Mouse (Mus musculus) heart, postnatal 36 days (tissue): ENCODE measurements around the gene Lpcat2b. TPM values are rescaled to one million over a fixed set of nuclear protein-coding genes. Genes with fewer than 3 reads are reported as not detected.

Experiments
- DNase-seq, 2 experiments: peaks; one replicate each; pipeline ENCODE4 v3.0.0; 2021 to 2022
- intact Hi-C: fragments of 180-260 bp; cut with DNase I; formaldehyde crosslinking; loops from one replicate; pipeline ENCODE4 v1.15.1; 2025
- total RNA-seq, 2 experiments: library from RNA; stranded (reverse); gene quantifications; 2 replicates each; pipeline ENCODE4 v1.2.3; 2021

The Lpcat2b gene
- total RNA-seq, 2 experiments from 2014 or later = not detected

DNA sequence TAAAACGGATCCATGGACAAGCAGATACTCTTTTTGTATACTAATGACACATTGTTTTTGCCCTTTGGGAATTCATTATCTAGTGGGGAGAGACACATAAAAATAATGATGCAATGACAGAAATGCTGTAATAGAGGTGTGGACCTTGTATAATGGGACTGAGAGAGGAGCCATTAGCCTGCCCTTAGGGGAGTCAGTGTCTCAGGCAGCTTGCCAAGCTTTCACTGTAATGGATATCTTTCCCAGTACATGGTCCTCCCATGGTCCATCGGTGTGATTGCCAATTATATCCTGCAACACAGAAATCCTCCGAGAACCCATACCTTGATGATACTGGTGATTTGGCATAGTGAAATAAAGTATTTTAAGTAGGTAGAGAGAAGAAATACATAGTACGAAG, 12.9 kb downstream of the Lpcat2b start:
- DNase-seq = no peak
- intact Hi-C loops = no loop called here

DNA sequence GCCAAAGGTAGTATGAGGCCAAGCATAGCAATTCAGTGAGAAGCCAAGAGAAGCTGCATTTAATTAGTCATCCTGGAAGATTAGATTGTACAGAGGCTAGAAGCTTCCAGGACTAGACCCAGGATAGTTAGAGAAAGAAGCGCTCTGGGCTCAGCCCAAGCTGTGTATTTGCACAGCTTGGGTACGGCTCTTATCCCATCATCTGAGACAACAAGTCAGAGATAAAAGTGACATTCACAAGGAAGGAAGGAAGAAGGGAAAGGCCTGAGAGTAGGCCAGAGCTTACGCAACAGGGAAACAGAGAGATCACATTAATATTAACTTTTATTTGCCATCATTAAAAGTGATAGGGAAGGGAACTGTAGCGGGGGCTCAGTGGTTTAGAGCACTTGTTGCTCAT, 16.6 kb downstream of the Lpcat2b start:
- intact Hi-C loops = no loop called here
- DNase-seq = no peak

DNA sequence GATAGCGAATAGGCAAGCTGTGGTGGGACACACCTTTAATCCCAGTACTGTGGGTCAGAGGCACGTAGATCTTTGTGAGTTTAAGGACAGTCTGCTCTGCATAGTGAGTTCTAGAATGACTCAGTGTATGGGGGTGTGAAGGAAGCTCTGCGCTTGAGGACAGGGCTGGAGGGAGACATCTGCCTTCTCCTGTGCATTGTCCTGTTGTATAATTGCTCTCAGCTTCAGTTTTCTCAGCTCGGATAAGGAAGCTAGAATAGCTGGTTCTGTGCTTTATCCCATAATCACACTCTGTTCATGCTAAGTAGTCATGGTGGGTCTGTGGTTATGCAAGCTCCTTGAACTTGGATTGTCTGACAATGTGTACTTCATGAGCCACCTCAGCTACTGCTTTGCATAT, 17.4 kb downstream of the Lpcat2b start:
- intact Hi-C loops = no loop called here
- no peak for DNase-seq

DNA sequence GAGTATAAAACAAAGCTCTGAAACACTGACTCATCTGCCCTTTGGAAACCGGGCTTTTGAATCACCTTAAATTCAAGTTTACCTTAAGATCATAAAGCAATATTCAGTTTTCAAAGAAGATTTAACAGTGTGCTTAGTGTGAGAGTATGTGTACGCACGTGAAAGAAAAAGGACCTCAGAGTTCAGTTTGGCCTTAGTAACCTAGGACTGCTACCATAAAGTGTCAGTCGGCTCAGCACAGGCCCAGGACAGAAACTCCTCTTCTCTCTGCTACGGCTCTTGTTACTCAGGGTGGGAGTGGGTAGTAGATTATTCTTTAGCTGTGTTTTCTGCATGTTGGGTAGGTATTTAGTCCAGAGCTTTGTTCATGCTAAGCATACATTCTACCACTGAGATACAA, 18.3 kb downstream of the Lpcat2b start:
- intact Hi-C loops = no loop called here
- no peak for DNase-seq

DNA sequence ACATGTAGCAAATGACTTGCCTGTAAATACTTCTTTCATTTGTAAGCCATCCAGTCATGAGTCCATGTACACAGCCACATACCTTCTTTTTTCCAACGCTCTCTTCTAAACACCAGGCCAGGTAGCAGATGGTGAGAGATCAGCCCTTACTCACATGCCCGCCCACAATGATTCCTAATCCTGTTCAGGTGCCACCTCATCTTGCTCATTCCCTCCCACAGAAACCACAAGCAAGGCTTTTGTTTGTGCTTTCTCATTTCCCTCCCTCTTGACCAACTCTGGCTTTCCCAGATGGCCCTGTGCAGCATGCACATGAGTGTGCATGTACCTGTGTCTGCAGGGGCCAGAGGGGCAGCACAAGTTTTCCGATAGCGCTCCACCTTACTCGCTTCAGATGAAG, 18.9 kb downstream of the Lpcat2b start:
- intact Hi-C loops = no loop called here
- DNase-seq = no peak

DNA sequence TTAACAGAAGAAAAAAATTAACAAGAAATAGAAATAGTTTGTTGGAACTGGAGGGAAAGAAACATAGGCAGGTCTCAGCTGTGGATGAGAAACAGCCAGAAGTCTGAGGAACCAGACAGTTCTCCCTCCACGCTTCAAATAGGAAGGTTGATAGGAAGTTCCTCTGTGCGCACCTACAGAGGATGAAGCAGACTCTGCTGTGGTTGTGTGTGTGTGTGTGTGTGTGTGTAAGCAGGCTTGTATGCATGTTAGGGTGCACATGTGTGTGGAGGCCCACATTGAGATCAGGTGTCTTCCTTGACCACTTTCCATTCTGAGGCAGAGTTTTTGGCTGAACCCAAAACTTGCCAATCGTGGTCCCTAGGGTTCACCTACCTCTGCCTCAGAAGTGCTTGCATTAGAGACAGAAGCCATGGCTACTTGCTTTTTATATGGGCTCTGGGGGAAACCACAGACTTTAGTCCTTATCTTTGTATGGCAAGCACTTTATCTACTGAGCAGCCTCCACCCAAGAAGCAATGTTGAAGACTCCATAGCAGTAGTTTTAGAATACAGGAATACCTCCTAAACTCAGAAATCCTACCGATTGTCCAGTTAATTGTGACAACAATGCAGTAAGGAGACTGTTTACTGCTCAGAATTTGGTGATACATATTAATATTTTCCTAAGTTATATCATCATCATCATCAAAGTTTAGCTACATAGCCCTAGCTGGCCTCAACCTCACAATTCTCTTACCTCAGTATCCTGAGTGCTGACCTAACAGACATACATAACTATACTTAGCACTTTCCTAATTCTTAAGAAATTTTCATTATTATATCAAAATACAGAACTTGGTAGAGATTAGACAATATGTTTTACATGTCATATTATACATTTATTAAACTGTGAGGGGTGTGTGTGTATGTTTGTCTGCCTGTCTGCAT, 31.1 kb downstream of the Lpcat2b start:
- DNase-seq = no peak
- intact Hi-C loops = no loop called here

DNA sequence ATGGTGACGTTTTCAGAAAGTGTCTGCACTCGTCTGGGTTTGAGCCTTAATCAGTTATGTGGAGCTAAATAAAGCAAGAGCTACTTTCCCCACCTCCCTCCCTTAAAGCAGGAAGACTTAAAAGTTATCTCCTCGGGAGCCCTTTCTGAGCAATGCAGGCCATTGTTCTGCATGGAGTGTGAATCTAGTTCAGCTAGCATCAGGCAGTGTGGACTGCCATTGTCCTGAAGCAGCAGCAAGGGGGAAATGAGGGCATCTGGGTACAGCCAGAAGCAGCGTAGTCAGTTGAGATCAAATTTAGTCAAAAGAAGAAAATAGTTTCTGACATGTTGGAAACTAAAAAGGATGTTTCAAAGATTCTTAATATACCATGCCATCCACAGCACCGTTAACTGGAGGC, 35.2 kb downstream of the Lpcat2b start:
- no peak for DNase-seq
- intact Hi-C loops = no loop called here

DNA sequence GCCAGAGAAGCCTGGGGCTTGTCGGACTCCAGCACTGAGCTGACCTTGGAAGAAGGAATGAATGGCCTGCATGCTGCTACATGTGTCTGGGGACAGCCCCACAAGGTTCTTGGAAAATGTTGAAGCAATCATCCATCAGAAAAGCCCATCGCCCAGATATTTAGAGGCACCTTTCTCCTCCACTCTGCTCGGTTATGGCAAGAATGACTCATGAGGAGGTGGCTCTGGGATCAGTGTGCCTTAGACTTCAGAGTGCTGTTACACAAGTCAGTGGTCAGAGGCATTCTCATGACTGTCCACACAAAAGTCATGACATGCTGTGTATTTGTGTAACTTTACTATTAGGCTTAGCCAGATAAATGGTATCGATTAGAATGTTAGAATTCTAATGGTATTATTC, 35.7 kb downstream of the Lpcat2b start:
- no peak for DNase-seq
- intact Hi-C loops = no loop called here

DNA sequence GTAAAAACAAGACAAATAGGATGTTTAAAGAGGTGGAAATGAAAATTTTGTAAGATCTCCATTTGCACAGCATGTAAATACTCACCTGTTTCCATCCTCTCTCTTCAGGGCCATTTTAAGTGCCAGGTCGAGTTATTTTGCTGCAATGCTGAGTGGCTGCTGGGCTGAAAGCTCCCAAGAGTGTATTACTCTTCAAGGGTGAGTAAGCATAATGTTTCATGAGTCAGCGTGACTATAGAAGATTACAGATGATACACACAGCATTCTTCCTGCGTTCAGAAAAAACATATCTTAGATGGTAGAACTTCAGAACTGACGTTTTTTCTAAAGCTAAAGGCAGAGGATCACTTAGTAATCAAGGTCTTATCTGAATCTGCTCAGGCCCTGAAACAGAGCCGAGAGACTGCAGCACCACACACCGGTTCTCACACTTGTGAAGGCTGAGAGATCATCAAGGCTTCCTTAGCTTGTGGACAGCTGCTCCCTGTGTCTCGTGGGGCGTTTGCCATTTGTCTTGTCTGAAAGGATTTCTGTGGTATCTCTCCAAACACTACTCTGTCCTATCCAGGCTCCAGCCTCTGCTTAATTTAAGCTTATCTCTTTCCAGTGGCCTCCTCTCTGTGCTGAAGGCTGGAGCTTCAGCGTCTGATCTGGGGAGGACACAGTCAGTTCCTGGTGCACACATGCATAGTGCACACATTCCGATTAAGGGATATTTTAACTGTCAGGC, 39.4 kb downstream of the Lpcat2b start:
- DNase-seq = no peak
- intact Hi-C loops = no loop called here

DNA sequence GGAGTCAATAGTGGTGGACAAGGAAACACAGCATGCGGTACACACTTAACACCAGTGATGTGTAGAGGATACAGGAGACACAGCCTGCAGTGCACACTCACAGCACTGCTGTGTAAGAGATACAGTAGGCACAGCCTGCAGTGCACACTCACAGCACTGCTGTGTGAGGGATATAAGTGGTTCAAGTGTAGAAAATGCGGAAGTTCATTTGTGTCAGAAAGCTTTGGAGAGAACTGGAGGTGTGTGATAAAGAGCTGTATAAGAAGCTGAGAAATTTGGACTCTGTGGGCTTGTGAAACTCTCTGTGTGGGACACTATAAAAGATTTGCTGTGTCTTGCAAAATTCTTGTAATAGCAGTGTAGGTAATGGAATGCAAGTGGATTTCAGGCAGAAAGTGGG, 48.8 kb downstream of the Lpcat2b start:
- intact Hi-C loops = no loop called here

More for the DNA sequence above, 48.8 kb downstream of the Lpcat2b start:
- no peak for DNase-seq

Other genes with a start within 250 kb of the Lpcat2b start
- 10 to 100 TPM; 53.5 to 54.2 TPM for gene Tgfbr3, start 141.9 kb upstream of the Lpcat2b start, total RNA-seq
- gene Brdt, start 100.4 kb upstream of the Lpcat2b start, total RNA-seq = under 1 TPM; 0.46 to 0.67 TPM
- gene Ephx4, start 28.8 kb upstream of the Lpcat2b start, total RNA-seq = under 1 TPM; 0.31 to 0.33 TPM
- gene Btbd8, start 6.4 kb downstream of the Lpcat2b start, total RNA-seq = 1 to 10 TPM; 4.5 to 6.2 TPM
- gene Gm42669, start 76.1 kb downstream of the Lpcat2b start, total RNA-seq = under 1 TPM in 1 of 2 experiments, not detected in 1; 0.17 TPM
- gene 1700028K03Rik, start 103.2 kb downstream of the Lpcat2b start, total RNA-seq = not detected
- gene Rpap2, start 165.8 kb downstream of the Lpcat2b start, total RNA-seq = 10 to 100 TPM in 1 of 2 experiments, 1 to 10 TPM in 1; 8.4 to 10.2 TPM
- gene Glmn, start 166.3 kb downstream of the Lpcat2b start, total RNA-seq = 1 to 10 TPM; 3.6 to 4.6 TPM